Mouse (Mus musculus): ENCODE results near the gene Uchl3. TPM values are rescaled to one million over a fixed set of nuclear protein-coding genes. Genes with fewer than 3 reads are reported as not detected.

Gene Uchl3
- polyA plus RNA-seq, 1 experiment from 2014 or later: 189 TPM

- Histone ChIP-seq H3K27ac (replicated peaks) (no peak overlapping the region), H3K4me2 (replicated peaks; ENCODE audit: low read depth) (no peak overlapping the region), H3K36me3 (ENCODE audit: control insufficient read depth, insufficient read depth, low read length) (no peaks in the 10 kb centered on the region), H3K9ac (ENCODE audit: low read length) (no peak overlapping the region), H3K27me3 (ENCODE audit: control insufficient read depth, insufficient read depth, low read length) (no peaks in the 10 kb centered on the region), H3K4me1 (replicated peaks; ENCODE audit: control insufficient read depth, insufficient read depth) (no peaks in the 10 kb centered on the region), H3K4me3 (ENCODE audit: low read depth, low read length) (no peak overlapping the region), H3K9me3 (ENCODE audit: control insufficient read depth, low read length) (no peaks in the 10 kb centered on the region)
- TF ChIP-seq CTCF (IDR thresholded peaks at IDR 0.05; ENCODE audit: low read depth): no peak
- no peak for TF ChIP-seq EP300 (optimal IDR thresholded peaks at IDR 0.05)
- 88% methylated on average over 6 of the region's 6 CpGs for WGBS
- no peak for DNase-seq (ENCODE audit: low spot score)
- no peak for ATAC-seq (ENCODE audit: low FRiP score, low TSS enrichment)
Observed at GRCm38 (mm10) chr14:101687696-101688095, 33.9 kb downstream of the Uchl3 start.

GRCm38 (mm10) chr14:101688406-101688805 lies 34.6 kb downstream of the Uchl3 start:
- no peaks in the 10 kb centered on the region for H3K4me1 ChIP-seq (replicated peaks; ENCODE audit: control insufficient read depth, insufficient read depth)
- H3K9me3 ChIP-seq (ENCODE audit: control insufficient read depth, low read length): no peaks in the 10 kb centered on the region
- no peaks in the 10 kb centered on the region for H3K36me3 ChIP-seq (ENCODE audit: control insufficient read depth, insufficient read depth, low read length)
- WGBS: 86% methylated on average over 2 of the region's 2 CpGs
- no peak for DNase-seq (ENCODE audit: low spot score)
- H3K4me3 ChIP-seq (ENCODE audit: low read depth, low read length): no peak overlapping the region
- no peak overlapping the region for H3K4me2 ChIP-seq (replicated peaks; ENCODE audit: low read depth)
- H3K27ac ChIP-seq (replicated peaks): no peak overlapping the region
- H3K9ac ChIP-seq (ENCODE audit: low read length): no peak overlapping the region
- TF ChIP-seq CTCF (IDR thresholded peaks at IDR 0.05; ENCODE audit: low read depth): no peak
- TF ChIP-seq EP300 (optimal IDR thresholded peaks at IDR 0.05): no peak
- H3K27me3 ChIP-seq (ENCODE audit: control insufficient read depth, insufficient read depth, low read length): no peaks in the 10 kb centered on the region
- ATAC-seq (ENCODE audit: low FRiP score, low TSS enrichment): no peak

- Histone ChIP-seq H3K27ac (replicated peaks) (no peak overlapping the region), H3K27me3 (ENCODE audit: control insufficient read depth, insufficient read depth, low read length) (no peaks in the 10 kb centered on the region), H3K4me1 (replicated peaks; ENCODE audit: control insufficient read depth, insufficient read depth) (no peaks in the 10 kb centered on the region), H3K4me3 (ENCODE audit: low read depth, low read length) (no peak overlapping the region), H3K4me2 (replicated peaks; ENCODE audit: low read depth) (no peak overlapping the region), H3K9me3 (ENCODE audit: control insufficient read depth, low read length) (no peaks in the 10 kb centered on the region), H3K36me3 (ENCODE audit: control insufficient read depth, insufficient read depth, low read length) (no peaks in the 10 kb centered on the region), H3K9ac (ENCODE audit: low read length) (no peak overlapping the region)
- 69% methylated on average over 4 of the region's 4 CpGs for WGBS
- TF ChIP-seq EP300 (optimal IDR thresholded peaks at IDR 0.05) (no peak), CTCF (IDR thresholded peaks at IDR 0.05; ENCODE audit: low read depth) (no peak)
- ATAC-seq (ENCODE audit: low FRiP score, low TSS enrichment) (peak; percentile 40; the same call in 1 of the 2 replicates), DNase-seq (ENCODE audit: low spot score) (no peak)
Observed at GRCm38 (mm10) chr14:101704479-101704878, 50.7 kb downstream of the Uchl3 start.

GRCm38 (mm10) chr14:101707088-101707487 lies 53.3 kb downstream of the Uchl3 start:
- Histone ChIP-seq H3K36me3 (ENCODE audit: control insufficient read depth, insufficient read depth, low read length) (no peaks in the 10 kb centered on the region), H3K4me1 (replicated peaks; ENCODE audit: control insufficient read depth, insufficient read depth) (no peaks in the 10 kb centered on the region), H3K9me3 (ENCODE audit: control insufficient read depth, low read length) (no peaks in the 10 kb centered on the region), H3K27ac (replicated peaks) (no peak overlapping the region), H3K27me3 (ENCODE audit: control insufficient read depth, insufficient read depth, low read length) (no peaks in the 10 kb centered on the region), H3K4me3 (ENCODE audit: low read depth, low read length) (no peak overlapping the region), H3K9ac (ENCODE audit: low read length) (no peak overlapping the region), H3K4me2 (replicated peaks; ENCODE audit: low read depth) (no peak overlapping the region)
- TF ChIP-seq CTCF (IDR thresholded peaks at IDR 0.05; ENCODE audit: low read depth) (no peak), EP300 (optimal IDR thresholded peaks at IDR 0.05) (no peak)
- DNase-seq (ENCODE audit: low spot score) (no peak), ATAC-seq (ENCODE audit: low FRiP score, low TSS enrichment) (no peak)
- WGBS: 90% methylated on average over 5 of the region's 5 CpGs

- DNase-seq (ENCODE audit: low spot score): no peak
- Histone ChIP-seq H3K9me3 (ENCODE audit: control insufficient read depth, low read length) (no peaks in the 10 kb centered on the region), H3K4me3 (ENCODE audit: low read depth, low read length) (no peak overlapping the region), H3K27ac (replicated peaks) (no peak overlapping the region), H3K4me2 (replicated peaks; ENCODE audit: low read depth) (no peak overlapping the region), H3K27me3 (ENCODE audit: control insufficient read depth, insufficient read depth, low read length) (no peaks in the 10 kb centered on the region), H3K9ac (ENCODE audit: low read length) (no peak overlapping the region), H3K4me1 (replicated peaks; ENCODE audit: control insufficient read depth, insufficient read depth) (no peaks in the 10 kb centered on the region), H3K36me3 (ENCODE audit: control insufficient read depth, insufficient read depth, low read length) (no peaks in the 10 kb centered on the region)
- WGBS: 70% methylated on average over 2 of the region's 2 CpGs
- no peak for TF ChIP-seq CTCF (IDR thresholded peaks at IDR 0.05; ENCODE audit: low read depth)
- no peak for TF ChIP-seq EP300 (optimal IDR thresholded peaks at IDR 0.05)
- ATAC-seq (ENCODE audit: low FRiP score, low TSS enrichment): no peak
Observed at GRCm38 (mm10) chr14:101714414-101714813, 60.6 kb downstream of the Uchl3 start.

GRCm38 (mm10) chr14:101729237-101729971 lies 75.6 kb downstream of the Uchl3 start, which contains the start of the genes Gm9922 and Lmo7:
Gm9922 (minus strand) TSS chr14:101729814.
Lmo7 (plus strand) TSS chr14:101729957.
- Histone ChIP-seq H3K4me3 (ENCODE audit: low read depth, low read length) (peak within 1 kb of the TSS; percentile 66), H3K27me3 (ENCODE audit: control insufficient read depth, insufficient read depth, low read length) (no peaks in the 10 kb centered on the region), H3K9ac (ENCODE audit: low read length) (peak within 1 kb of the TSS; percentile 75), H3K27ac (replicated peaks) (no peak within 1 kb of the TSS; the same call in 1 of the 2 replicates), H3K4me2 (replicated peaks; ENCODE audit: low read depth) (peak within 1 kb of the TSS; percentile 98), H3K36me3 (ENCODE audit: control insufficient read depth, insufficient read depth, low read length) (no peaks in the 10 kb centered on the region), H3K4me1 (replicated peaks; ENCODE audit: control insufficient read depth, insufficient read depth) (no peaks in the 10 kb centered on the region), H3K9me3 (ENCODE audit: control insufficient read depth, low read length) (no peaks in the 10 kb centered on the region)
- DNase-seq (ENCODE audit: low spot score) (peak; percentile 66), ATAC-seq (ENCODE audit: low FRiP score, low TSS enrichment) (peak; percentile 85)
- WGBS: under 1% methylated on average over 50 of the region's 51 CpGs
- TF ChIP-seq CTCF (IDR thresholded peaks at IDR 0.05; ENCODE audit: low read depth) (peak; percentile 28; the same call in 1 of the 2 replicates), EP300 (optimal IDR thresholded peaks at IDR 0.05) (no peak)

Measured in stomach, postnatal 0 days (tissue).